ENCODE assay signal across 12 mouse cellular contexts in the genomic region with DNA sequence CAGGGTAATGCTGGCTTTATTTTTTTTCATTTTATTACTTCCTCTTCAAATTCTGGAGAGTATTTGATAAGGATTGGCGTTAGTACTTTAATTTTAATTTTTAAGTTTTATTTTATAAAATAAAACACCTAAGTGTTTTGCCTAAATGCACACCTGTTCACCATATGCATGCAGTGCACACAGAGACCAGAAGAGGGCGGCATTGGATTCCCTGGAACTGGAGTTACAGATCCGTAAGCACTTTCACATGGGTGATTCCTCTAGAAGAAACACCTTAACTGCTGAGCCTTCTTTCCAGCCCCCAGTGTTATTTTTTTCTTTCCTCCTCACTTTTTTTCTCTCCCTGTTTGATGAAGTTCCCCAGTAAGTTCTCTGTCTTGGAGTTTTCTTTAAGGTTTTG. TPM values are rescaled to one million over a fixed set of nuclear protein-coding genes. Genes with fewer than 3 reads are reported as not detected.
DNase-seq lines count a peak whose midpoint lies in the region; ATAC-seq and TF ChIP-seq lines count a peak whose summit lies in the region.
"Had no signal": no experiment of that assay in that cellular context is flagged by ENCODE, and none has a peak within 500 bp of the region (broad histone marks: within the 10 kb centered on the region; RNA-seq: fewer than 3 reads in every experiment).

No protein-coding gene starts in this region.

- intact Hi-C loops in gastrocnemius, adult 2 months (cut with DNase I) = no loop called here
- intact Hi-C loops in gastrocnemius, postnatal 36 days (cut with DNase I) = no loop called here

- H3K36me3 ChIP-seq in liver, postnatal 0 days (replicated peaks; ENCODE audit: insufficient read depth, low read length) = no peaks in the 10 kb centered on the region
- H3K36me3 ChIP-seq in forebrain, embryonic 12.5 days (replicated peaks) = no peaks in the 10 kb centered on the region
- H3K36me3 ChIP-seq: embryonic facial prominence, embryonic 13.5 days; limb, embryonic 13.5 days; stomach, embryonic 15.5 days had no signal

- H3K27me3 ChIP-seq in liver, postnatal 0 days (ENCODE audit: insufficient read depth, low read length) = no peaks in the 10 kb centered on the region
- no peaks in the 10 kb centered on the region for H3K27me3 ChIP-seq in forebrain, embryonic 12.5 days
- H3K27me3 ChIP-seq: embryonic facial prominence, embryonic 13.5 days; limb, embryonic 13.5 days; stomach, embryonic 15.5 days had no signal

- TF ChIP-seq EP300 in liver, postnatal 0 days (IDR thresholded peaks at IDR 0.05; ENCODE audit: low read depth) = no peak

- H3K4me1 ChIP-seq in liver, postnatal 0 days (ENCODE audit: insufficient read depth) = no peaks in the 10 kb centered on the region
- no peaks in the 10 kb centered on the region for H3K4me1 ChIP-seq in forebrain, embryonic 12.5 days
- H3K4me1 ChIP-seq: embryonic facial prominence, embryonic 13.5 days; limb, embryonic 13.5 days; stomach, embryonic 15.5 days had no signal

- WGBS in liver, postnatal 0 days (ENCODE audit: insufficient replicate concordance) = 15% methylated on average over 3 of the region's 3 CpGs
- 29% methylated on average over 3 of the region's 3 CpGs for WGBS in forebrain, embryonic 12.5 days

- no peak overlapping the region for H3K9ac ChIP-seq in liver, postnatal 0 days (replicated peaks)
- H3K9ac ChIP-seq in forebrain, embryonic 12.5 days = no peak overlapping the region
- H3K9ac ChIP-seq: embryonic facial prominence, embryonic 13.5 days; limb, embryonic 13.5 days; stomach, embryonic 15.5 days had no signal

- H3K9me3 ChIP-seq in liver, postnatal 0 days (ENCODE audit: low read length) = no peaks in the 10 kb centered on the region
- peaks cover 13% of the 10 kb centered on the region; the same call in 1 of the 2 replicates for H3K9me3 ChIP-seq in forebrain, embryonic 12.5 days
- H3K9me3 ChIP-seq: embryonic facial prominence, embryonic 13.5 days; limb, embryonic 13.5 days; stomach, embryonic 15.5 days had no signal

- H3K4me2 ChIP-seq in liver, postnatal 0 days (ENCODE audit: low read depth, low read length) = no peak overlapping the region
- H3K4me2 ChIP-seq in forebrain, embryonic 12.5 days = no peak overlapping the region
- H3K4me2 ChIP-seq: embryonic facial prominence, embryonic 13.5 days; limb, embryonic 13.5 days; stomach, embryonic 15.5 days had no signal

- TF ChIP-seq CTCF in gastrocnemius, adult 2 months (IDR thresholded peaks at IDR 0.05) = peak; percentile 43
- peak; percentile 30 for TF ChIP-seq CTCF in liver, postnatal 0 days (IDR thresholded peaks at IDR 0.05; ENCODE audit: low read depth)

- DNase-seq in gastrocnemius, adult 2 months = no peak
- DNase-seq in gastrocnemius, postnatal 36 days = no peak
- DNase-seq in retina, embryonic 14.5 days (ENCODE audit: low spot score) = peak; percentile 45
- DNase-seq in retina, postnatal 1 day = no peak
- peak; percentile 19 for DNase-seq in c-Kit-positive CD71-positive TER-119-negative erythroid progenitor cells, embryonic 14.5 days (ENCODE audit: low read depth)
- no peak for DNase-seq in liver, postnatal 0 days
- no peak for DNase-seq in gastrocnemius, postnatal 4 days (ENCODE audit: low spot score in 2 of 2)

- H3K27ac ChIP-seq in gastrocnemius, adult 2 months = no peak overlapping the region
- no peak overlapping the region for H3K27ac ChIP-seq in liver, postnatal 0 days (ENCODE audit: low read depth)
- H3K27ac ChIP-seq in forebrain, embryonic 12.5 days = no peak overlapping the region
- H3K27ac ChIP-seq: embryonic facial prominence, embryonic 13.5 days; limb, embryonic 13.5 days; stomach, embryonic 15.5 days had no signal

- no peak overlapping the region for H3K4me3 ChIP-seq in gastrocnemius, adult 2 months
- H3K4me3 ChIP-seq in liver, postnatal 0 days (ENCODE audit: low read depth, low read length) = no peak overlapping the region
- no peak overlapping the region for H3K4me3 ChIP-seq in forebrain, embryonic 12.5 days (replicated peaks)
- H3K4me3 ChIP-seq: embryonic facial prominence, embryonic 13.5 days; limb, embryonic 13.5 days; stomach, embryonic 15.5 days had no signal

- no peak for ATAC-seq in liver, postnatal 0 days
- ATAC-seq in forebrain, embryonic 12.5 days (ENCODE audit: low FRiP score) = no peak

RNA-seq across cellular contexts. Expression of gene 1700012P22Rik, which starts 9.7 kb away (rescaled TPM):
- total RNA-seq in gastrocnemius, adult 2 months (2021) = not detected
- not detected for total RNA-seq in gastrocnemius, postnatal 36 days (2021)
- polyA plus RNA-seq in liver, postnatal 0 days (2015; fragmentation: Nextera tagmentation; extraction: Ambion mirVana) = not detected in 2 replicates
- not detected in 2 replicates for polyA plus RNA-seq in forebrain, embryonic 12.5 days (2016; fragmentation: Nextera tagmentation; extraction: Ambion mirVana)
- not detected for total RNA-seq in gastrocnemius, postnatal 4 days (2021)
- polyA plus RNA-seq: embryonic facial prominence, embryonic 13.5 days; heart, embryonic 14.5 days; limb, embryonic 13.5 days; stomach, embryonic 15.5 days had no signal

RNA-seq across cellular contexts. Expression of gene Pramef12, which starts 20.6 kb away (rescaled TPM):
- not detected for total RNA-seq in gastrocnemius, adult 2 months (2021)
- total RNA-seq in gastrocnemius, postnatal 36 days (2021) = not detected
- polyA plus RNA-seq in liver, postnatal 0 days (2015; fragmentation: Nextera tagmentation; extraction: Ambion mirVana) = not detected in 2 replicates
- polyA plus RNA-seq in forebrain, embryonic 12.5 days (2016; fragmentation: Nextera tagmentation; extraction: Ambion mirVana) = not detected in 2 replicates
- not detected for total RNA-seq in gastrocnemius, postnatal 4 days (2021)
- polyA plus RNA-seq: heart, embryonic 14.5 days had no signal

RNA-seq across cellular contexts. Expression of gene Gm9944, which starts 24.2 kb away (rescaled TPM):
- not detected for total RNA-seq in gastrocnemius, adult 2 months (2021)
- not detected for total RNA-seq in gastrocnemius, postnatal 36 days (2021)
- not detected in 2 replicates for polyA plus RNA-seq in liver, postnatal 0 days (2015; fragmentation: Nextera tagmentation; extraction: Ambion mirVana)
- polyA plus RNA-seq in forebrain, embryonic 12.5 days (2016; fragmentation: Nextera tagmentation; extraction: Ambion mirVana) = not detected in 2 replicates
- total RNA-seq in gastrocnemius, postnatal 4 days (2021) = not detected
- polyA plus RNA-seq: embryonic facial prominence, embryonic 13.5 days; heart, embryonic 14.5 days; limb, embryonic 13.5 days; stomach, embryonic 15.5 days had no signal

RNA-seq across cellular contexts. Expression of gene Aadacl3, which starts 34.7 kb away (rescaled TPM):
- total RNA-seq in gastrocnemius, adult 2 months (2021) = not detected
- total RNA-seq in gastrocnemius, postnatal 36 days (2021) = not detected
- polyA plus RNA-seq in liver, postnatal 0 days (2015; fragmentation: Nextera tagmentation; extraction: Ambion mirVana) = not detected in 2 replicates
- polyA plus RNA-seq in forebrain, embryonic 12.5 days (2016; fragmentation: Nextera tagmentation; extraction: Ambion mirVana) = not detected in 2 replicates
- total RNA-seq in gastrocnemius, postnatal 4 days (2021) = not detected
- polyA plus RNA-seq: embryonic facial prominence, embryonic 13.5 days; heart, embryonic 14.5 days; limb, embryonic 13.5 days; stomach, embryonic 15.5 days had no signal

RNA-seq across cellular contexts. Expression of gene Pramef20, which starts 51.1 kb away (rescaled TPM):
- not detected for total RNA-seq in gastrocnemius, adult 2 months (2021)
- not detected for total RNA-seq in gastrocnemius, postnatal 36 days (2021)
- not detected in 2 replicates for polyA plus RNA-seq in liver, postnatal 0 days (2015; fragmentation: Nextera tagmentation; extraction: Ambion mirVana)
- not detected in 2 replicates for polyA plus RNA-seq in forebrain, embryonic 12.5 days (2016; fragmentation: Nextera tagmentation; extraction: Ambion mirVana)
- total RNA-seq in gastrocnemius, postnatal 4 days (2021) = not detected
- polyA plus RNA-seq: embryonic facial prominence, embryonic 13.5 days; heart, embryonic 14.5 days; limb, embryonic 13.5 days; stomach, embryonic 15.5 days had no signal

Comparison
In these comparisons a context has a peak if more than half of its experiments do, and no peak if none do; other contexts are left out.
1. DNase-seq: peak in retina, embryonic 14.5 days (single experiment) and c-Kit-positive CD71-positive TER-119-negative erythroid progenitor cells, embryonic 14.5 days (single experiment); none in gastrocnemius, adult 2 months (single experiment), gastrocnemius, postnatal 36 days (0 of 2), retina, postnatal 1 day (single experiment), liver, postnatal 0 days (single experiment) and gastrocnemius, postnatal 4 days (0 of 2).